Mouse (Mus musculus): ENCODE measurements around the gene Minpp1.

Minpp1 gene

GRCm38 (mm10) chr19:32530296-32530695, 44.7 kb downstream of the Minpp1 start:
- no peak for DNase-seq

DNA sequence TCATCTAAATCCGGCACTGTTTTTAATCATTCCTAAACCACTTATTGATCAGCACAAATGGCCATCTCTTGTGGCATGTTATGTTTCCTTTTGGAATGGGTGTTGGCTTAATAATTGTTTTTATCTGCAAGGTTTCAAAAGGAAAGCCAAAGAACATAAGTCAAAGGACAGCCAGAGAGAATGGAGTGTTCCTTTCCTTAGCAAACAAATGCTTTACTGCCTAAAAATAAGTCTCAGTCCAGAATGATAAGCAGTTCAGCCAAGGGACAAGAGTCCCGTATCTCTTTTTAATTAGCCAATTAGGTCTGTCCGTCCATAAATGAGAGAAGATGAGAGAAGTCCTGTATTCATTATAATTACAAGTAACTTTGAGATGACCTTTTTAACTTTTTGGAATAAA, 46.8 kb downstream of the Minpp1 start:
- DNase-seq = no peak

DNA sequence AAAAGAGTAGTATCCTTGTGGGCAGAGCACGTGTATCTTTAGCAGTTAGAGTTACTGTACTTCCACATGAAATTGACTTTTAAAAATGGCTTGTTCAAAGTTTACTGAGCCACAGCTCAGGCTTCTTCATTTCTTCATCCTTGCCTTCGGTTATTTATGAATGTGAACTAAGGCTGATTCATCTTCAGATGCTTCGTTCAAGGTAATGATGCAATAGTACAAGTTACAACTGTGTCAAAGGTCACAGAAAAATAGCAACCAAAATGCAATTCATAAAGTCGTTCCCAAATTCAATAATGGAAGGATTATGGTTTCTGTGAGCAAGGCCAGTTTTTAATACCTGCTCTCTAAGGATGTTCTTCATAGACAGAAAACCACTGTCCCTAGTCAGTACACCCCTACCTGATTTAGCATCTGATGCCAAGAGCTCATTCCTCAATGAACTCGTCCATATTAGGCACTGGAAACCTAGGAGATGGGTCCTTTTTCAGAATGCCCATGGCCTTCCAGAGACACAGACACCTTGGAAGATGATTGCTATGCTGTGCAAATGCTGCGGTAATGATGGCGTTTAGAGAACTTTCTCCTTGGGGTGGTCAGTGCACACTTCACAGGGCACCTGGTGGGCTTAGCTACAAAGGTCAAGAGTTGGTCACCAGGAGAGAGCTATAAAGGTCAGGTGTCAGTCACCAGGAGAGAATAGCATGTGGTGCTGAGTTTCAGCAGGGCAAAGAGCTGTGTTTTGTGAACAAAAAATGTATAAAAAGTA, 47.4 kb downstream of the Minpp1 start:
- DNase-seq = no peak

DNA sequence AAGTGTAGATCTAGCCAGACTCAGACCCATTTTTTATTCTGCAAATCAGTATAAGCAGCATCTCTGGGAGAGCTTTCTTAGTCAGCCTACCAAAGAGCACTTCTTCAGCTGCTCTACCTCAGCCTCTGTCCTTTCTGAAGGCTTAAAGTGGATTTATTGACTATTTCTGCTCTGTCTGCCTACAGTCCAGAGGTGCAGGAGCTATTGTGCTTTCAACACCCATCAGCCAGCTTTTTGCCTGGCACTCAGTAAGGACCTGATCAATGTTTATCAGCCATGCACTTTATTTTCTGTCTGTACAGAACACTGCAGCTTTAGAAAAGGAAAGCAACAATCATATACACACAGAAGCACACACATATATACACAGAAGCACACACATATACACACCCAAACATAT, 49.3 kb downstream of the Minpp1 start:
- DNase-seq = no peak

DNA sequence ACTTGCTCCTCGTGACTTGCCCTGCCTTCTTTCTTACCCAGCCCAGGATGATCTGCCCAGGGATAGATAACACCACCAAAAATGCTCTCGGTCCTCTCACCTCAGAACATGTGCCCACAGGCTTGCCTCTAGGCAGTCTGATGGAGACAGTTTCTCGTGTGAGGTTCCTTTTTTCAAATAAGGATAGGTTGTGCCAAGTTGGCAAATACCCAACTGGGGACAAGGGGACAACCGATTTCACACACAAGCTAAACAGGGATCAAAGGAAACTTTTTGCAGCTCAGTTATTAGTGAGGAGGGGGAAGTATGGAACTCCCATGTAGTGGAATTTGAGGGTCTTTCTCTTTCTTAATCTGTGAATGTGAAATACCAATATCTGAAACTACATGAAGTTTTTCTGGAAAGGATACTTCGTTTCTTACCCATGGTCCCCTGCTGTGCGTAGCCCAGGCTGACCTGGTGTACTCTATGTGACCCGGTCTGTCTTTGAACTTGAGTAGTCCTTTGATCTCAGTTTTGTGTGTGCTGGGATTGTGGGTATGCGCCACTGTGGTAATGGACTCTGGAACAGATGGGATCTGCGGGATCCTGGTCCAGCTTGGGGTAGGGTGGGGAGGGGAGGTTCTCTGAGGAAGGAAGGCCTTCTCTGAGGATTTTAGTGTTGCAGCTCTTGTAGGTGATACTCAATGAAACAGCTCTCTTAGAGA, 57.4 kb downstream of the Minpp1 start:
- DNase-seq = no peak

- no peak for DNase-seq
Measured at GRCm38 (mm10) chr19:32547396-32547795, 61.8 kb downstream of the Minpp1 start.

- no peak for DNase-seq
Measured at GRCm38 (mm10) chr19:32548202-32548601, 62.6 kb downstream of the Minpp1 start.

GRCm38 (mm10) chr19:32550446-32550845, 64.9 kb downstream of the Minpp1 start:
- DNase-seq = no peak

GRCm38 (mm10) chr19:32551442-32551841, 65.9 kb downstream of the Minpp1 start:
- no peak for DNase-seq

GRCm38 (mm10) chr19:32552106-32552505, 66.5 kb downstream of the Minpp1 start:
- no peak for DNase-seq

GRCm38 (mm10) chr19:32553310-32553709, 67.7 kb downstream of the Minpp1 start:
- no peak for DNase-seq

GRCm38 (mm10) chr19:32555257-32555656, 69.7 kb downstream of the Minpp1 start:
- peak; percentile 2 for DNase-seq
